Mouse (Mus musculus) urinary bladder, postnatal 36 days (tissue): ENCODE data around the gene Serac1.

Experiments used
- DNase-seq, 2 experiments: peaks; one replicate each; pipeline ENCODE4 v3.0.0; 2022; ENCODE audit warnings: low spot score in 2 of 2, mixed read lengths in 1 of 2

Gene Serac1

DNA sequence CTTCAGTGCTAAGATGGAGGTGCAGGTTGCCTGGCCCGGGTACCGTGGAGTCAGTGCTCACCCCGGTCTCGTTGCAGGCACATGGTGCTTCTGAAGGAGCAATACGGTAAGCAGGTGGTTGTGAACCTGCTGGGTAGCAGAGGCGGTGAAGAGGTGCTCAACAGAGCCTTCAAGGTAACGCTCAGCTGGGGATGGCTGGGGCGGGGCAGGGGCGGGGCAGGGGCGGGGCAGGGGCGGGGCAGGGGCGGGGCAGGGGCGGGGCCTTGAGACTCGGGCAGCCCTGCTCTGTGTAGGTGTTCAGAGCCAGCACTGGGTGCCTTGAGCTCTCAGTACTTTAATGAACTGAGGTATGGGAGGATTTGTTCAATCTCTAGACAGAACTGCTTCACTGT is 74.3 kb downstream of the Serac1 start:
- DNase-seq = no peak

DNA sequence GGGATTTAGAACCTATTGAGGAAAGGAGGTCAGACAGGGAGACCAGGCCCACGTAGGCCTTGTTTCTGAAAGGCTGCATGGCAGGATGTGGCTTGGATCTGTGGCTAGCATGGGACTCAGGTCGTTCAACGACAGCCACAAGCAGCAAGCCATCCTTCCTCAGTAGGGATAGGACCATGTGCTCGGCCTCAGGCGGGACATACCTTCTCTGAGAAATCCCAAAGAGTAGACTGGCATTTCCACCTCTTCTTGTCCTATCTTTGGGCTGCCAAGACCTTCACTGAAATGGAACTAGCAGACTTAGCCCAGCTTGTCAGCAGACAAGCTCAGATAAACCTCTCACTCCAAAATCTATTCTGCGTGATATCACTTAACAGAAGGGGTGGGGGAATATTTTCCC is 75.9 kb downstream of the Serac1 start:
- DNase-seq = no peak

DNA sequence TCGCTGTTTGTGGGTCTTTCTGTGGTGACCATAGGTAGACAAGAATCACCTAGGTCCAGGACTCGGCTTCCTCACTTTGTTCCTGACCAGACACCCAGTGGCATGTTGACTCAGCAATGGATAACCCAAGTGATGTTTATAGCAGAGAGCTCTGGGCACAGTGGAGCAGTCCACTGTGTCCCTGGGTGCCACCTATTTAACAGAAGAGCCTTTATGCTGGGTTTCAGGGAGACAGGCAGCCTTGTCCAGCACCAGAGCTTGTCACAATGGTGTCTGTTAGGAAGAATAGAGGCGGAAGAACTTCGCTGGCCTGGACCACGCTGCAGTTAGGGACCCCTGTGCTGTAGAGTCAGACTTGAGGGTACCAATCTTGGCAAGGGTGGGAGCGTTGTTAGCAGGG is 77.0 kb downstream of the Serac1 start:
- no peak for DNase-seq

DNA sequence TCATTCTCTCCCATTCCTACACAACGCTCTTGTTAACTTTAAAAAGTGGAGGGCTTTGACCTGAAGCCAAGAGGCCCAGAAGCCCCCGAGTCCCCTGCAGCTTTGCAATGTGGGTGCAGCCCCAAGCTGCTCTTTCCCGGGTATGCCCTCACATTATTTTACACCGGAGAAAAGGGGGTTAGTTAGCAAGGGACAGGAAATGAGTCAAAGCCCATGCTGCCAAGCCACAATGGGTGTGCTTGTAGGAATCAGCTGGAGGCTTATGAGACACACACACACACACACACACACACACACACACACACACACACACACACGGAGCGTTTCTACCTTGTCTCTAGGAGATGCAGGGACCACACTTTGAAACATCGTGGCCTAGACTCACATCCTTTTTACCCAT is 77.7 kb downstream of the Serac1 start:
- DNase-seq = no peak

DNA sequence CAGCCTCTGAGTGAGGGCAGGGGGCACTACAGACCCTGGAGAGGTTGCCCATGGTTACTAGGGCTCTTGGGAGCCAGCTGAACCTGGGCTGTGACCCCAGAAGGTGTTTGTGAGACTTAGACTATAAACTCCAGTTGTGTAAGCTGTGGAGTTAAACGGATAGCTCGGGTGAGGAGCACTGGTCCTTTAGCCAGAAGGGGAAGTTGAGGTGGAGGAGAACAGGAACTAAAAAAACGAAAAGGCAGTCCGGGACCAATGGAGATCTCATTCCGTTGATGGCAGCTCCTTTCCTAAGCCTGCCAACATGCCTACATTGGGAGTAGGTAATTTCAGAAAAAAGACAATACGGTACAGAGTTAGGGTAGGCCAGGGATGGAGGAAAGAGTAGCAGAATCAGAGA is 78.2 kb downstream of the Serac1 start:
- DNase-seq = no peak

DNA sequence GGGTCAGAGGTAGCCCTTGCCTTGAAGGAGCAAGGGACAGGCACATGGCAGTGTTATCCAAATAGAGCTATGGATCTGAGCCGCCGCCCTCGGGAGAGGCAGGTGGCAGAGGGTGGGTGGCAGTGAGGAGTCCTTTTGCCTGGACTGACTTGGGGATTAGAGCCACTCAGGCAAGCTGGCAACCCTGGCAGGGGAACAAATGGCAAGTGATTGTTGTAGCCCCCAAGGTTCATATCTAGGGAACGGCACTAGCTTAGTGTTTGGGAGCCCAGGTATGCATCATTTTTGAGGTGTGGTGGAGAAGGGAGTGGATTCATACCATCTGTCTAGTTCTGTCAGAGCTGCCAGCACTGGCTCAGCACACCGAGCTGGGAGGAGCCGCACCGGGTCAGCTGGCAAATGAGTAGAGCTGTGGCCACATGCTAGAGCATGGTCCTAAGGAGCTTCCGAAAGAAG is 78.6 kb downstream of the Serac1 start:
- no peak for DNase-seq

DNA sequence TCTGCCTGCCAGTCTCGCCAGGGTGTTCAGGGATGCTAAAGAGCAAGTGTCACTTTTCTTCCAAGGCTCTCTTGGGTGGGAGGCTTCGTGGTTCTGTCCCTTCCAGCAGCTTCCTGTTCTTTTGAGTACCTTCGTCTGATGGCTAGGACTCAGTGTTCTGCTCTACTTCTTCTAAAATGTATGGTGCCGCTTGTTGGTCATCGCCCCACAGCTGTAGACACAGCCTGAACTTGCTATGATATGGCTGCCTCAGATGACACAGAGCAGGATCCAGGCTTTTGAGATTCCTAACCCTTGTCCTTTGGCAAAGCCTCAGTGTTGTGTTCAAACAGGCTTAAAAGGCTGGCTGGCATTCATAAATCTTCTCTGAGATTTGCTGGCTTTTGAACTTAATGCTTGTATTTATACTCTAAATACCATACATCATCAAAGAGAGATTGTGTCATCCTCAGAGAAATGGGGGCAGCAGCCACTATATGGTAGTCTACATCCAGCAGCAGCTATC is 80.5 kb downstream of the Serac1 start:
- DNase-seq = no peak

DNA sequence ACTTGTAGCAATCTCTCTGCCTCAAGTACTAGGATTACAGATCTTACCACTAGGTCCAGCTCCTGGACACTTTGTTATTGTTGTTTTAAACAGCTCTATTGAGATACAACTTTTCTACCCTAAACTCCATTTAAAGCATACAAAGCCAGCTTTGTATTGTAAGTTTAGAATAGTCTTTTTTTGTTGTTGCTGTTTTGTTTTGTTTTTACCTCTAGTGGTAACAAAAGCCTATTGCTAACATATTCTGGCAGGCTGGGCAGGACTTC is 81.4 kb downstream of the Serac1 start:
- no peak for DNase-seq

DNA sequence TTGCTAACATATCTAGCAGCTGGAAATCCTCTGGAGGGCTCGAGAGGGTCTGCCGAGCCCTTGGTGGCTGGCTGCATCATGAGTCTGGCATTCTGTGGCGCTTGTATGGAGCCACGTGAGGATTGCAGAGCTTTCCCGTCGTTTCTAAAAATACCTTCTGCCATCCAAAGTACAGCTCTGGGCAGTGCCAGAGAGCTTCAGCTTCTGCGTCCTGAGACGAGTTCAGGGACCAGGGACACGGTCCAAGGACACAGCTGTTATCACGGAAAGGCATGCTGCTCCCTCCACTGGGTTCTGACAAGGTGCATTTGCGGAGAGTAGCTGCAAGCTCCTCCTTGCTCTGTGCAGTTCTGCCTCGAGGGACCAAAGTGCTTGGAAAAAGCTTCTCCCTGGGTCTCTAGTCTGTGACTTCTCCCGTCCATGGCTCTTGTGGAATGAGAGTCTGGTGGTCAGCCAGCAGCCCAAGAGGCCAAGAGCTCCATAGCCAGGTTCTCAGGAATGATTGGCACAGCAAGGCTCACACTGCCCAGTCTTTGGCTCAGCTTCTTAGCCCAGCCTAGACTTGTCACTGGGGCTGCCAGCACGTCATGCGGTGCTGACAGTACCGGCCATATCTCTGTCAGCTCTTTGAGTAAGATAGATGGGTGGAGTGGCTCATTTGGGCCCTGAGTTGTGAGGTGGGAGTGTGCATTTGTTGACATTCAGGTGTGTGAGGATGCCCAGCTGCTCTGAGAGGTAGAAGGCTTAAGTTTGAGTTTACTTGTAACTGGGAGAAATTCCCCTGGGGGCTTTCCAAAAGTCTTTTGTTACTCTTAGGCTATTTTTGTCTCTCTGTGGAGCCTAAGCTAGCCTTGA is 81.9 kb downstream of the Serac1 start:
- no peak for DNase-seq

DNA sequence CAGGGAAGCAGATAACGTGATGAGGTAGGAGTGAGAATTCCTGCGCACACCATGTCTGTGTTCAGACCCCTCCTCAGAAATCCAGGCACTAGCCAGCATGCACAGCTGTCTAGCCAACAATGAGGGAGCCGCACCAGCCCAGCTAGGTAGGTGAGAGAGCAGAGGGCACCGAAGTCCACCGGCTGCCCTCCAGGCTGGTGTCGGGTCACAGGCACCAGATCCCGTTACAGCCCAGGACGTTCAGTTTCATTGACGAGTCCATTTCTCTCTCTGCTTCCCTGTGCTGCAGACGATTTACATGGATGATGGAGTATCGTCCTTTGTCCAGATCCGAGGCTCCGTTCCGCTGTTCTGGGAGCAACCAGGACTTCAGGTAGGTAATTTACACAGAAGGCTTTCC is 83.0 kb downstream of the Serac1 start:
- no peak for DNase-seq

DNA sequence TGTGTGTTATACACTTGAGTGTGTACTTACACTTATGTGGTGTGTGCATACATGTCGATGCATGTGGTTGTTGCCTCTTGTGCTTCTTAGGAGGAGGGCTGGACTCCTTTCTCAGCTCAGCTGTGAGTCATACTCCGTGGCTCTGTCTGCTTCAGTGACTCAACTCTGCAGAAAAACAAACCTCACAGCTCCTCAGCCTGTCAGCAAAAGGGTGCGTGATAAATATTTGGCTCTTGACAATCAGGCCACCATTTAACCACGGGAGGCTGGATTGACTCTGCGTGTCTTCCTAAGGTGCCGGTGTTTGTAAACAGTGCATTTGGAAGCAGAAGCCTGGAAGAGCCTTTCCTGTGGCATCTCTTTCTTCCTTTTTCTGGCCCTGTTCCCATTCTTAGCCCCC is 84.9 kb downstream of the Serac1 start:
- peak in 1 of 2 experiments; percentile 58 for DNase-seq

DNA sequence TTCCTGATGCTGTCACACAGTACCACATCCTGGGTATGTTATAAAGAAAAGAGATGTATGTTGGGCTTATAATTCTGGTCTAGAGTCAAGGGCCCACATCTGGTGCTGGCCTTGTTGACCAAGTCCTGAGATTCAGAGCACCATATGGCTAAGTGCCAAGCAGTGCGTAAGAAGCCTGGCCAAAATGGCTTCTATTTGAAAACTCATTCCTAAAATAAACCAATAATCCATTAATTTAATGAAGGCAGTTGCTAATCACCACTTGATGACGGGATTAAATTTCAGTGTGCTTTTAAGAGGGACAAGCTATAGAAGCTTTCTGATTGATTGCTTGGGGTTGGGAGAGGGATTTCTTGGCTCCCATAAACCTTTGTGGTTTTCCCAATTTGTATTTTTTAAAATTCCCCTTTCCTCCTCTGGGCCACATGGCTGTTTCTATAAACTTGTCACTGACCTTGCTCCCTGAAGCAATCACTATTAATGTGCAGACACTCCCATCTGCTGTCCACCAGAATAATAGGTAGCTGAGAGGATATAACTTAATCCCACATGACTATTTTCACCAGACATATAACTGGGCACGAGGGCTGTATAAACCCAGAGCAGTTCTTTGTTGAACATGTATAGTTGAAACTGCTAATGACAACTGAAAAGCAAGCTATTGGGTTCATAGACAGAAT is 85.8 kb downstream of the Serac1 start:
- DNase-seq = no peak

DNA sequence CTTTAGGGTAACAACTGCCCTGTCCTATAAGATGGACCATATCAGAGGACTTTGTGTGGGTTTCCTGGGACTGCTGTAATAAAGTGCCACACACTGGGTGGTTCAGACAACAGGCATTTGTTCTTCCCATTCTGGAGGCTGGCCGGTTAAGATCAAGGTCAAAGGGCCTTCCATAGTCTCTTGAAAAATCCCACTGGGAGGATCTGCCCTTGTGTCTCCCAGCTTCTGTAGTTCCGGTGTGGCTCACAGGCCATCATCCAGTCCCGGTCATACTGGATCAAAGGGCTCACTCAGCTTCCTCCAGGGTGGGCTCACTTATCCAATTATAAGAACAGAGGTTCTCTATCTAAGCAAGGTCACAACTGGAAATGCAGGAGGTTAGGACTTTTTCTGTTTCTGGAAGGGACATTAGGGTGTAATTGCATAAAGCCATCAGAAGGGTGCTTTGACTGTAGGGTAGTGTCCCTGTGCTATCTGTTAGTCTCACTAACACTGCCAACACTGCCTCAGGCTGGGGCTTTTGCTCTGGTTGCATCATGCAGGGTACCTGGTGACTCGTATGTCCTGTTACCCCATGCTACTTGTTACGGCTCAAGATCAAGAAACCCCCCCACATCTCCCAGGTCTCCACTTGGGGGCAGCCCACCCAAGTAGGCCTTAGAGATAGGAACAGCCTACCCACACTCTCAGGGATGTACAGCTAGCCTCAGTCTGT is 86.5 kb downstream of the Serac1 start:
- DNase-seq = no peak
